Mouse (Mus musculus) neural tube, embryonic 10.5 days (tissue): Measurements from ENCODE around the gene Chrnb4.

Source experiments
- DNase-seq: peaks from one replicate; pipeline ENCODE4 v3.0.0-alpha.2; 2017; ENCODE audit warnings: low spot score; ENCODE audit errors: extremely low spot score

The Chrnb4 gene

DNA sequence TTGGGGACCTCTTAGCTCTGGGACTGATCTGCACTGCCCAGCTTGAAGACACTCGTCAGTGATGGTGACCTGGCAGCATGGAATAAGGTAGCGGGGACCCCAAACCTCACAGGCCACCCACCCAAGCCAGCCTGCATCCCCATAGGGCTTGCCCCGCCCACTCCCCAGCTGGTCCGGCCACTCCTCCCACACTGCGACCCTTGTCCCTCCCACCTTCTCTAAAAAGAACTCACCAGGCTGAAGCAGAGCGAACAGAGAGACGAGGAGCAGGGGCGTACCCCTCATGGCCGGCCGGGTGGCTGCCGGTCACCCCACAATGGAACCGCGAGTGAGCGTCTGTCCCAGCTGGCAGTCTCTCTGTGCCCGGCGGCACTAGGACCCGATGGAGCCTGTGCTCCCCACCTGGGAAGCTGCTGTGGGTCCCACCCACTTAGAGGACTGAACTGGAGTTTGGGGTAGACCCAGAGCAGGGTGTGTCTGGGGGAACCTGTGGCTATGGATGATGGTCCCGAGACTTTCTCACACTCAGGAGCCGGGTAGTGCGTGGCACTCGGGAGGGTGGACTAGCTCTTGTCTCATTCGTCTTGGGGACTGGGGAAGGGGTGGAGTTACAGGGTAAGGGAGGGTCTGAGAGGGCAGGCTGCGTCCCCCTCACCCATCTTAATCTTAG, at the start of gene Chrnb4:
TSS of gene Chrnb4 (minus strand) at position 569 of the 670 bp plus-strand sequence.
- DNase-seq: peak; percentile 61

DNA sequence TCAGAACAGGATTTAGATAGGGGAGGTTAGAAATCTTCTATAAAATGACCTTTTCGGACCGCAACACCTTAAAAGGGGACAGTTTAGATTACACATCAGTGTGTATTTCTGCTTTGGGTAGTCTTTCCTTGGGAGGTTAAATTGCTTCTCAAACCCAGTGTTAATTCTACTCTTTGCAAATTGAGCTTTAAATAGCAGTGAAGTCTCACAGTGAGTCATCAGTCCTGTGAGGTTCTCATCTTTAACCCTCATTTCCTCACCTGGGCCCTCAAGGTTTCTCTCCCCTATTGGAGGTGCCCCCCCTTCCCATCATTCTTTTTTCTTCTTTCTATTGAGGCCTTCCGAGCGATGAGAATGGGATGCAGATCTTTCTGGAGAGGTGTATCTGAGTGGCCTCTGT, 48.3 kb upstream of the Chrnb4 start:
- DNase-seq: no peak

DNA sequence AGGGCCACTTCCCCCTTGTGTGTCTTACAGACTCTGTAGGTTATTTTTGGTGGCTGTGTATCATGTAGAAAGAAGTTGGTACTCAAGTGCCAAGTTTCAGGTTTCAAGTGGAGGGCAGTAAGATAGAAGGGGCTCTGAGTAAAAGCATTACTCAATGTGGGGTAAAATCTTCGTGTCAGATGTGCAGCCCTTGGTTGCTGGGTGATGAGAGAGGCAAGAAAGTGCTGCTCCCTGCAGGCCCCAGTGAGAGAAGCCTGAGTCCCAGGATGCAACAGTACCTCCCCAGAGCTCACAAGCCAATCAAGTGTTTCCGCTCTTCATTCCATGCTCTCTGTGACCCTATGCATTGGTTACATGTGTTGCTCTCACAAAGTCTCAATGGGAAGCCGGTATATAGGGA, 47.5 kb upstream of the Chrnb4 start:
- no peak for DNase-seq

DNA sequence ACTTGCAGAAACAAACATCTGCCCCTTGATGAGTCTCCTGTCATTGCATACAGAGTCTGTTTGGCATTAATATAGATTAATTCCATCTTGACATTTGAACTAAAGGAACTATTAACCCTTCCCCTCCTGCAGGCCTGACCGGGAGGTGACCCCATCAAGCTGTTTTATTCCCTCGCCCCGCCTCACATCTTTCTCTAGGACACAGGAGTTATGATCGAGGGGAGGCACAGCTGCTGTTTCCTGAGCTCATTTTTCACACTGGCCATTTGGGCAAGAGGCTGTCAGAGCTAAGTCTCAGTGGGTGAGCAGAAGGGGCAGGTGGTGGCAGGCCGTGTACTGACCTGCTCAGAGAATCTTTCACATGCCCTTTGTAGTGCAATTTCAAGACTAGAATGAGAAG, 41.6 kb upstream of the Chrnb4 start:
- DNase-seq: peak; percentile 85

DNA sequence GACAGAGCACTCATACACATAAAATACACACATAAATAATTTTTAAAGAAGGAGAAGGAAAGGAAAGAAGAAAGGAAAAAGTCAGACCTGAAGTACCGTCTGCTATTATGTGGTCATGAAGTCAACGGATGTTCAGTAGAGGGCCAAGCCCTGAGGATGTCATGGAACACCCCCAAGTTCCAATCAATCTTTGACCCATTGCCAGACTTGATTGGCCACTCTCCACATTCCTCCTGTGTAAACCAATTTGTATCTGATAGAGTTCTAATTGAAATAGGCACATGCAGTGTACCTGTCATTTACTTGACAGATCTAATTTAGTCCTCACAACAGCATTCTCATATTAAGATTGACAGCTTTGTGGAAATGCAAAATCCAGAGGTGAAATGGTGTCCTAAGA, 40.6 kb upstream of the Chrnb4 start:
- DNase-seq: no peak

DNA sequence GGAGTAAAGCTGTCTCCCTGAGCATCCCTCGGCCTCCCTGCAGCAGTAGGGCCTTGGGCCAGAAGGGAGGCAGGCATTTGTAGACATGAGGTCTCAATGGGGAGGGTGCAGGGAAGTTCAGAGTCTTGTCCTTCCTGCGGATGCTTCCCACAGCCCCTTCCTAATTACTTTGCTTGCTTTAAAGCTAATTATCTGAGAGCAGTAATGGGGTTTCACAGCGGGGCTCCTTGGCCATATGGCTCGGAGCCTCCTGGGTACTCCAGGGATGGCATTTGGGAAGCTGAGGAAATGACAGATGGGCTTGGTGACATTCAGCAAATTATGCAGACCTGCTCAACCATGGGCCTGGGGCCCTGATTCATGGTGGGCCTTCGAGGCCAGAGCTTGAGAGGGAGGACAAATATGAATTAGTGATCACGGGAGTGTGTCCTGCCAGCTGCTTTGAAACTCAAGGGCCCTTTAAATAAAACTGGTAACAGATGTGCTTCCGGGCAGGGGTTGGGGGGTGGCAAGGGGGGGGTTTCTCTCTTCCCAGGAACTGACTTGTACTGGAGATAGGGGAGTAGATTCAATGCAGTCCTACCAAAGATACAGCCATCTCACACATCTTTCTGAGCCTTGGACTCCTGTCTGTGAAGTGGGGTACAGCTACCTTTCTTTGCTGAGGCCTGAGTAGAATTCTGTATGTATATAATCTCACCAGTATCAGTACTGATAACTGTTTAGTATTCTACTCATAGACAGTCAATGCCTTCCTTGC, 34.8 kb upstream of the Chrnb4 start:
- DNase-seq: peak; percentile 61

DNA sequence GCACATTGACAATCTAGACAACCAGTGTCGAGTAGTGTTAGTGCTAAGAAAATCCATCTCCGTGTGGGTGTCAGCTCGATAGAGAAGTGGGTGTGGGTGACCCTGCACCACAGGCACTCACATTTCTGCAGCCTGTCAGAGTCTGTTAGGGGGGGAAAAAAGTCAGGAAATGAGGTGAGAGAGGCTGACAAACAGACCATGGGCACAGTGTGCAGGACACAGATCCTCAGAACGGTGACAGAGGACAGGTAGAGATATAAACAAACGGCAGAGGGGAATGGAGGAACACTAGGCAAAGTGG, 19.3 kb upstream of the Chrnb4 start:
- DNase-seq: no peak

DNA sequence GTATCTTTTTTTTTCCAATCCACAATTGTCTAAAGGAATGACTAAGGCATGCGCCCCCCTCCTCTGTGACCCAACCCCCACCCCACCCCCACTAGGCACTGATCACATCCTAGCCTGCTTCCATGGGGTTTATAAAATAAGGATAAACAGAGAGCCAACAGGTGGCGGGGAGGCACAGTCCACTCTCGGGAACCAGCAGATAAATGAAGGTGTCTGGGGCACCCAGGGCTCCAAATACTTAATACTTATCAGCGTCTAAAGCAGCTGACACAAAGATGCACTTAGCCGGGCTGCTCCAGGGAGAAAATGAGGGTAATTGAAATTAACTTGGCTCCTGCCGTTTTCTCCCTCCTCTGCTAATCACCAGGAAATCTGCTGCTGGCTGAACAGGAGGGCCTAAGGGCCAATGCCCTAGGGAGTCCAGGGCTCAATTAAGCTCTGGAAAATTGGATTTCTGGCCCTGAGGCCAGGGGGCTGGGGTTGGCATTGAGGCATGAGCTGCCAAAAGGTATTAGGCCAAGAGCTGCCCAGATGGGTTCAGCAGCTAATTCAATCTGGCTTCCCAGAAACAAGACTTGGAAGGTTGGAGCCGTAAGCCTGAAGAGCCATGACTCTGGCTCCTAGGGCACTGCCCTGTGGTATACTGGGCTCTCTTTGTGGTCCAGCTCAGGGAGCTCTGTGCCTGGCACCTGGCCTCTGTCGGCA, 18.8 kb upstream of the Chrnb4 start:
- peak; percentile 42 for DNase-seq

DNA sequence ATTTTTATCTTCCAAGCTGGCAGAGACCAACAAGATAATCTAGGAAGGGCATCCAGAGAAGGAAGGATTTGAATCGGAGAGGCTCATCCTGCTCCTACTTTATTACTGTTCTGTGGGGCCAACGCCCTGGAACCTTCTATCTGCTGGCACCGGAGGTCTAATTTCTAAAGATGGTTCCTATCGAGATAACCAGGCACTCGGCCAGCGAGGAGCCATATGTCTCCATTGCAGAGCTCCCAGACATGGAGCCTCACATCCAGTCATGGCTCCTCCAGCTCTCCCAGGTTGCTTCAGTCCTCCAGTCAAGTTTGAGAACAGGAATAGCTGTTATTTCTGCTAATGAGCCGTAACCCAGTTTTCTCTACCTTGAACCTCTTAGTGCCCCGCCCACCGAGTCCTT, 16.7 kb upstream of the Chrnb4 start:
- DNase-seq: no peak

DNA sequence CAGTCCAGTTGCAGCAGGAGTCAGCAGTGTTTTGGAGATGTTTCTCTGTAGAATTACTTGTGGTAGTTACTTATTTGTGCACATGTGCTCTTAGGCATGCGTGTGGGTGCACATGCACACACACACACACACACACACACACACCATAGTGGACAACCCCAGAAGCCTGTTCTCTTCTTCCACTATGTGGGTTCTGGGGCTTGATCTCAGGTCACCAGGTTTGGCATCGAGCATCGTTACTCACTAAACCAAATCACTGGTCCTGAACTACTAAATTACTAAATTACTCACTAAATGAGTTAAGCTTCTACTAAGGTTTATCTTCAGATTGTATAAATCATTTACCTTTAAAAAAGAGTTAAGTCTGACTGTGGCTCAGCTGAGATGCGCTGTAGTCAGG, 9.5 kb upstream of the Chrnb4 start:
- no peak for DNase-seq

DNA sequence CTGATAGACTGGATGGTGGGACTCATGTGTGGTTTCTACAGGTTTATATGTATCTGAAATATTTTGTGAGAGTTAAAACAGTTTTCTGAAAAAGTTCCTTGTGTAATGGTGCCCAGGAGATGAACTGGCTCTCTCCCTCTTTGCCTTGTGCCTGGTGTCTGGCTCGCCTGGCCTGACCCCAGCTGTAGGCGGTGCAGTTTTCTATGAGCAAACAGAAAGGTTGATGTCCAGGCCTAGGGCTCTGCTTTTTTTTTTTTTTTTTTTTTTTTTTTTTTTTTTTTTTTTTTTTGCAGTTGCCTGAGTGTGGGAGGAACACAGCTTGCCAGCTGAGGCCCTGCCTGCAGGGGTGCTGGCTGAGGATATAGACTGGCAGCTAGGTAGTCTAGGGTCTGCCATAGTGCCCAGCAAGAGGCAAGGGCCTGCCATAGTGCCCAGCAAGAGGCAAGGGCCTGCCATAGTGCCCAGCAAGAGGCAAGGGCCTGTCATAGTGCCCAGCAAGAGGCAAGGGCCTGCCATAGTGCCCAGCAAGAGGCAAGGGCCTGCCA, 6.9 kb upstream of the Chrnb4 start:
- no peak for DNase-seq

DNA sequence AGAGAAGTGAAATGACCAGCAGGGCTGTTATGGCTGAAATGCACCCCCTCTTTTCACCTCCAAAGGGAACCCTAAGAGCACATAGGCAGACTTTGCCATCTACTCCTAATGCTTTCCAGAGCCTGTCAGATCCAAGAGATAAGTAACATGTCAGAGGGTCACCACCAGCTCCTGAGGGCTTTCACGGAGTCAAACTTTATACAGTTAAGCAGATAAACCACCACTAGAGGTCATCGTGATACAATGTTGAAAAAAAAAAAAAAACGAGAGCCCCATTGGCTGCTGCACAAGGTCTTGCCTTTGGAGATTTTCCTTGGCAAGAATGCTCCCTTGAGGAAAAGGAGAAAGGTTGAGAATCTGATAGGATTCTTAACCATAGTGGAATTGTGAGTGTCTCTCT, 1.8 kb downstream of the Chrnb4 start:
- no peak for DNase-seq

DNA sequence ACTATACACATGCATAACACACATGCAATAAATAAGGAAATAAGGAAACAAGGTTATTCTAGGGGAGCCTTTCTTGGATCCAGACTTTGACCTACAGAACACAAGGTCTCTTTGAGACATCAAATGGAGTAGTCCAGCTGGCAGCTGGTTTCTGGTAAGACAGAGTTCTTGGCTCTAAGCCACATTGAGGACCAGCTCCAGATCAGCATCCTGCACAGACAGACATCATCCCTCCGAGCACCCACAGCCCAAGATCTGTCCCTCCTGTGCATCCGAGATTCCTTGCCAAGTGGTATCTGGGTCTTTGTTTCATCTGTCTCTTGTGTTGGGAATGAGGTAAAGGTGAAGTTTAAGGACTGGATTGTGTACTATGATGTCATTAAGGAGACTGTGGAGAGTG, 3.6 kb downstream of the Chrnb4 start:
- no peak for DNase-seq

DNA sequence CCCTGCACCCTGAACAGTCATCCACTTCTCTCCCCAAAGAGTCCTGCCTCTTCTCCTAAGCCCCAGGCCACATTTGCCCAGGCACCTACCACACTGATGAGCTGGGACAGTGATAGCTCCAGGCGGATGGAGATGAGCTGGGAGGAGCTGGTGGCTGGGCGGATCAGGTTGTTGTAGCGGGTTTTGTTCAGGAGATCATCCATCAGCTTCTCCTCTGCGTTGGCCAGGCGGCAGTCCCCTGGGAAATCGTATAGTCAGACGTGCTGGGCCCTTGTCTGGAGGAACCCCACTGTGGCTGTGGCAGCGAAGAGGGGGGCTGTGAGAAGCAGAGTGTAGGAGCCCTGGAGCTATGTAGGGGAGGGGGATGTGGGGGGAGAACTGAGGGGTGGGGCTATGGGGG, 4.9 kb downstream of the Chrnb4 start:
- DNase-seq: peak; percentile 34

DNA sequence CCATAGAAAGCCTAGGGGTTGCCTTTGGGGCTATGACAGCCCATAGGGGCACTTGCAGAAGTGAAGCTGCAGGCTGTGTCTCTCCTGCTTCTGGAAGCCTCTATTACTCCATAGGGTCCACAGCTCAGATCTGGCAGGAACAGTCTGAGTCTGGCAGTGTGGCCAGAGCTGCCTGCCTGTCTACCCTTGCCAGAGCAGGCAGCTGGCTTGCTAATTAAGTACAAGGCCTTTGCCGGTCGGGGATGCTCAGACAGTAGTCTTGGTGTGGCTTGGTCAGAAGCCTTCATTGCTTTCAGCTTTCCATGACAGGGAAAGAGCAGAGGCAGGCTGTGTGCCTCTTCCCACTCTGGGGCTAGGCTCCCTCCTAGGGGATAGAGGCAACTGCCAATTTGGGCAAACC, 7.2 kb downstream of the Chrnb4 start:
- DNase-seq: no peak

DNA sequence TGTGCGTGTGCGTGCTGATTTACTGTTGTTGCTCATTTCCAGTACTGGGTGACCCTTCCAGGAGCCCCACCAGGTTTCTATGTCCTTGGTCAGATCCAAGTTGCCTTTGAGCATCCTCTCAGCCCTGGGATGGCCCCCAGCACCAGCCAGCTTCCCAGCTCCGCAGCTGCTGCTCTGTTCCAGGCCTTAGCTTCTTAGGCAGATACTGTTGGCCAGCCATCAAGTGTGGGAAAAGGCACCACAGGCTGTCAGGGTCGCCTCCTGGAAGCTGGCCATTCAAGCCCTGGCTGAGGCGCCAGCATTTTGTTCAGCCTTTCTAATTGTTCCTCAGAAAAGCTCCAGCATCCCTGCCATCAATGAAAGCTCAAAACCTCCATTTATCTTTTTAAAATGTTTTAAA, 8.6 kb downstream of the Chrnb4 start:
- DNase-seq: no peak

DNA sequence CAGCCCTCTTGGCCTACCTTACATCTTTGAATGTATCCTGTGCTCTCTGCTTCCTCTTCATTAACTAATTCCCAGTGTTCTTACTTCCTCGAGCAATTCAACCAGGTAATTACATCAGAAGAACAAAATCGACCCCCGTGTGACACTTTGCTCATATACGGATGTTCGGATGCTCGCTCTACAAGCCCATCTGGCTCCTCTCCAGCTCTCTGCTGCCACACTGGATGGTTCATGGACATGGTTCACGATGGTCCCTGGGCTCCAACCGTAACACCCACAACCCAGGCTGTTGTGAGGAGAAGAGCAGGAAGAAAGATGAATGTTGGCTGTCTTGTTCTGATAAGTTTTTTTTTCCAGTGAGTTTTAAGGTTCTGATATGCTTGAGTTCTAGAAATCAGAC, 9.6 kb downstream of the Chrnb4 start:
- no peak for DNase-seq

DNA sequence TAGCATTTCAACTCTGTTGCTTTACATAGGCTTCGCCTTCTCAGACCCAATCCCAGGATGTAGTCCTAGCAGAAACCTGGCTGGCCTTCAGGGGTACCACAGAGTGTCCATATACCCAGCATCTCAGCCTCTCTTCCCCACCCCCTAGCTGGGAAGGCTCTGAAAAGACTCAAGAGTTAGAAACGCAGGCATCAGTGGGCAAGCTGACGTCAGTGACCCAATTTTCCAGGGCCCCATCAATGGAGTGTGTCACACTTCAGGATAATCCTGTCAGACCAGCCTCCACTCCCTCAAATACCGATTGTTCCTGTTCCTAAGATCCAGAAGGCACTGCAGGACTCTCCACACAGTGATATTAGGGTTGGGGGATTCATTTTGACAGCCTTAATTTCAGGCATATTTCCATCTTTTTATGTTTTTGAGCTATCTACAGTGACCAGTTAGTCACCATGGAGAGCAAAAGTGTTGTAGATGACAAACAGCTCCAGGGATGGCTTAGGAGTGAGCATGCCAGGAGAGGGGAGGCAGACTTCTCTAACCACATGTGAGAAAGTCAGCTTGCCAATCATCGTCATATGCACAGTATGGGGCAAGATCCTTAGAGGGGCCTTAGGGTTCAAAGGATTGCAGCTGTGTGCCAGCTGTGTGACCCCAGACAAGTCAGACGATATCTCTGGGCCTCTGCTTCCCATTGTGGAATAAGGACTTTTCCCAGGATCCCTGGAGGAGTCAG, 17.0 kb downstream of the Chrnb4 start:
- no peak for DNase-seq

DNA sequence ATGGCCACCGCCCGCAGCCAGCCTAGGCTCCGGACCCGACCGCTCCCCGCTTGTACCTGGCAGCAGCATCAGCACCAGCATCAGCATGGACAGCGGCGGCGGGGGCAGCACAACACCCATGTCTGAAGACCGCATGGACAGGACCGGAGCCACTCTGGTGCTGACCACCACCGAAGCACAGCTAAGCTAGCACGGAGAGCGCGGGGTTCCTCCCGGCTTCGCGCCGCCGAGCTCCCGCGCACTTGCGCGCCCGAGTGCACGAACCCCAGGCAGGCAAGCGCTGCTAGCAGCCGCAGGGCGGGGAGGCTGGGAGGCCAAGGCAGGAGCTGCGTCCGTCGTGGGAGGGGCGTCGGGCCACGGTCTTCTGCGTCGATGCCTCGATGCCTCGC, 22.3 kb downstream of the Chrnb4 start, which contains the start of gene Chrna3:
TSS of gene Chrna3 (minus strand) at position 288 of the 389 bp plus-strand sequence.
- peak; percentile 73 for DNase-seq

DNA sequence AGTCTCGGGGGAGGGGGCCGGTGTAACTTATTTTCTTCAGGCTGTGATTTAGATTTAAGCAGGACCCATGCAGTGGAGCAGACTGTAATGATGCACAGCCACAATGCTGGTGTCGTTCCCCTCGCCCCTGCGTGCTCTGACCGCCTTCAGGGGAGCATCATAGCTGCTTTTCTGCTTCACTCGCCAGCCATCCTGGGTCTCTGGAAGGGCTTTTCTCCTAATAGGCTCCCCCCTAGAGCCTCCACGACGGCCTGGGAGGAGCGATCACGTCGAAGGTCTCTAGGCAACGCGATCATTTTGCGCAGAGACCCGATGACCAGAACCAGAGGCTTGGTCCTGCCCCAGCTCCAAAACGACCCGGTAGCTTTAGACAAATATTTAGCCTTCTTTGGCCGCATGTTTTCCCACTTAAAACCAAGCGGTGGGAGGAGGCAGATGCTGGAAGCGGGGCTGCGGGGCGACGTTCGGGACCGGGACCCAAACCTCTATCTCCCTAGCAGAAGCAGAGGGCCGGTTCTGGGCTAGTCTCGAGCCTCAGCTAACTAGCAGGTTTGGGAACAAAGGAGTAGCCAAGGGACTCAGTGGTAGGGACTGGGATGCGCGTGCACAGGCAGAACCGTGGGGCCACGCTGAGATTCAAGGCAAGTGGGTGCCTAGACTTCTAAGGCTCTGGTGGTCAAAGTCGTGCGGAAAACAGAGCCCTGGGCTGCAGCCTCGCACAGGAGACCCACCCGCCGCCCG, 22.9 kb downstream of the Chrnb4 start:
- DNase-seq: peak; percentile 32
